Mouse (Mus musculus): Measurements from ENCODE around the gene C730034F03Rik. TPM values are rescaled to one million over a fixed set of nuclear protein-coding genes. Genes with fewer than 3 reads are reported as not detected.
"Not testable (repeated sequence)": the region's sequence is repeated elsewhere in the genome, so short reads cannot be mapped to it uniquely, and the experiment has no call there.

Gene C730034F03Rik
- total RNA-seq, 2 experiments from 2014 or later: 0.16 to 0.89 TPM

DNA sequence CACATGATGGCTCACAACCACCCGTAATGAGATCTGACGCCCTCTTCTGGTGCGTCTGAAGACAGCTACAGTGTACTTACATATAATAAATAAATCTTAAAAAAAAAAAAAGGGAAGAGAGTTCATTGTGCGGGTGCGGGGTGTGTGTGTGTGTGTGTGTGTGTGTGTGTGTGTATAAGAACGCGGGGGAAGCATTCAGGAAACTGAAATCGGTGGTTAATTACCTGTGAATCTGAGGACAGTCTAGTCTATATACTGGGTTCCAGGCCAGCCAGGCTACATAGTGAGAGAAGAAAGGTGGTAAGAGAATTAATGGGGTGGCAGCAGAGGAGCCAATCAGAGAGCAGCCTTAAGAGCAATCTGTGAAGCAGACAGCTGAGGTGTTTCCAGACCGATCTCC, 1.4 kb downstream of the C730034F03Rik start:
- DNase-seq; intact Hi-C loops (cut with DNase I; ENCODE audit: low total_unique reads): not testable (repeated sequence)

GRCm38 (mm10) chr15:89431271-89431670, 1.9 kb downstream of the C730034F03Rik start:
- intact Hi-C loops (cut with DNase I; ENCODE audit: low total_unique reads): no loop called here

DNA sequence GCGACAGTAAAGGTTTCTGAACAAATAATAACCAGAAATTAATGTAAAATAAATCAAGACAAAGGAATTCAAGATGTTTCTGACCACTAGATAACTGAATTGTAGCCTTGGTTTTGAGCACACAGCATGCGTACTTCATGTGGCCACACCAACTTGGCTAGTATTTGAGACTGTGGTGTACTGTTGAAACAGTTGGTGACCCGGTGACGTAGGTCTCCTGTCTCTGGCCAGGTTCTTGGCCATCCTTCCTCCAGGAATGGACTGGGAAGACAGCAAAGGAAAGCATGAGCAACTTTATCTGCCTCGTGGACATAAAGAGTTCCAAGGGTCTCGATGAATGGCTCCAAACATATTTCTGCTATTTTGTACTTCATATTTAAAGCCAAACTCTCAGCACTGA, 2.4 kb downstream of the C730034F03Rik start:
- no peak for DNase-seq
- intact Hi-C loops (cut with DNase I; ENCODE audit: low total_unique reads): no loop called here

More at GRCm38 (mm10) chr15:89431271-89431670, 1.9 kb downstream of the C730034F03Rik start:
- no peak for DNase-seq

GRCm38 (mm10) chr15:89432946-89433345, 3.6 kb downstream of the C730034F03Rik start:
- intact Hi-C loops (cut with DNase I; ENCODE audit: low total_unique reads): no loop called here
- no peak for DNase-seq

DNA sequence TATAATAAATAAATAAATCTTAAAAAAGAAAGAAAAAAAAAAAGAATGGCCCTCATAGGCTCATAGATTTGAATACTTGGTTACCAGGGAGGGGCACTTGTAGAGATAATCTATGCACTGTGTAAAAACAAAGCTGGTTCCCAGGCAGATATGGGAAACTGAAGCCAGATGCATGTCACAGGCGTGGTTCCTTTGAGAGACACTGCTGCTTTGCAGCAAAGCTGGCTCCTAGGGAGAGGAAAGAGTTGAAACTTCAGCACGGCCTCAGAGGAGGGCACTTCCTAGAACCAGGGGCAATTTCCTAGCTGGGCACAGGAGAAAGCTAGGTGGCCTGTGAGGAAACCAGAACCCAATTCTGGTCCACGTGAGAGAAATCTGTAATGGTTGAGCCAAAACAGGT, 4.7 kb downstream of the C730034F03Rik start:
- intact Hi-C loops (cut with DNase I; ENCODE audit: low total_unique reads): no loop called here
- no peak for DNase-seq

DNA sequence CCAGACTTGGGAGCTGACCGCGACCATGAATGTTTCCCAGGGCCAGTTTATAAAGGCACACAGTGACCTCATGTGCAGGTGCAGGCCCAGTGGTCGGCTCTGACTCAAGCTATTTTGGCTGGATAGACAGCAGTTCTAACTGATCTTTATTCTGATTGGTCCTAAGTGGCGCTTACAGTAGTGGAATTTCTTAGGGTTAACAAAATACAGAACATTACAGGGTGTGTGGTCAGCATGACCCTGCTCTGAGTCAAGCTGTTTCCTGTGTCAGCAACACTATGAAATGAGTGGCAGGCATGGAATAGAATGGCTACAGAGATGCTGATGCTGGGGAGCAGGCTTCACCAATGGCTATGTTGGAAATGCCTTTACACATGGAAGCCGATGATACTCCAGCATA, 6.5 kb downstream of the C730034F03Rik start:
- intact Hi-C loops (cut with DNase I; ENCODE audit: low total_unique reads): no loop called here
- no peak for DNase-seq

GRCm38 (mm10) chr15:89442486-89443070, 13.2 kb downstream of the C730034F03Rik start:
- DNase-seq: no peak
- intact Hi-C loops (cut with DNase I; ENCODE audit: low total_unique reads): no loop called here

DNA sequence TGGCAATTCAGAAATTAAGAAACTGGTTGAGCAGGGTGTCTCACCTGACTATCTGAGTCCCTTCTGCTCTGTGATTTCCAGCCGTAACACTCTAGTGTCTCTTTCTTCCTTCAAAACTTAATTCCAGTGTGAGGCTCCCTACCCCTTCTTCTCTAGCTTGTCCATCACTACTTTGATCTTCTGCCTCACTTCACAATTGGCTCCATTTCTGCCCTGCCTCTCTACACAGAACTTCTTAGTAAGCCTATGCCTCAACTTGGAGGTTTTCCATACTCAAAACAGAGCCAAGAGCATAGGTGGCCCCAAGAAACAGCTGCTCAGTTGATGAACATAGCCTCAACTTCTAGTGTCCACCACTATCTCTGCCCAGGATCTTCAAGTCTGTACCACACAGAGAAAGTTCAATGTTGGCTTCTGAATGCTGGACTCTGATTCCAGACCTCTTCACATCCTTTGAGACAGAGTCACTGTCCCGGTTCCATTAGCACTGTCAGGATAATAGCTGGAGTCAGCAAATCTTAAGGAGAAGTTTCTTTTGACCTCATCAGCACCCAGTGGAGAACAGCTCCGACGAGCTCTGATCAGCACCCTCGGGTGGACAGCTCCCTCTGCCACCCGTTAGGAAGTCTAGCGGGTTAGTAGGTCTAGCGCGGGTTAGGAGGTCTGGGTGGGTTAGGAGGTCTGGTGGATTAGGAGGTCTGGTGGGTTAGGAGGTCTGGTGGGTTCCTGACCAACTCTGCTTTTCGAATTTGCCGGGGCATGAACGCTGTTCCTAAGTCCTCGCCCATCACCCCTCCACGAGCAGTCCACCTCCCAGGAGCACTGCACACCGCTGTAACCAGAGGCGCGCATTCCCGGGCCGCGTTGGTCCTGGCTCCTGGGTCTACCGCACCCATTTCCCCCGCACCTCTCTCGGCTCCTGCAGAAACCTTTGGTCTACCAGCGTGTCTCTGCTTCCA, 23.8 kb downstream of the C730034F03Rik start:
- DNase-seq: peak; percentile 68
- intact Hi-C loops (cut with DNase I; ENCODE audit: low total_unique reads): no loop called here

DNA sequence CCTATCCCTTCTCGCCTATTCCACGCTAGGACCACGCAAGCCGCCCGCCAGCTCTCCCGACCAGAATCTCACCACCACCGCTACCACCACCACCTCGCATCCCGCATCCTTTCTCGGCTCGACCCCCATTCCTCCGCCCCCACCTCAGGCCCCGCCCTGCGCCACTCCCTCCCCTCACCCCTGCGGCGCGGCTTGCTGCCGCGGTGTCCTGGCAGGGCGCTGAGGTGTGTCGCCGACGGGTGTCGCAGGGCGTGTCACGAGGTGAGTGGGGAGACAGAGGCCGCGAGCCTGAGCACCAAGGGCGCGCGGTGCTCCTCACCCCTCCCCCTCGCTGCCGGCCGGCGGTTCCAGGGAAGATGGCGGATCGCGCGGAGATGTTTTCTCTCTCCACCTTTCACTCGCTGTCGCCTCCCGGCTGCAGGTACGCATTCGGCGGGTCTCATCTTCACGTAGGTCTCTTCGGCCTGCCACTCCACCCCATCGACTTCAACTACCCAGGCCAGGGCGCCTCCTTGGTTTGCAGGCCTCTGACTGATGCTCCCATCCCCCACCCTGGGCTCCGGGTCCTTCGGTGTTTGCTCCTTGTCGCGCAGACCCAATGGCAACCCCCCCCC, 24.6 kb downstream of the C730034F03Rik start, which contains the start of gene Mapk8ip2:
Gene Mapk8ip2 (plus strand): TSS at position 49 of the 614 bp plus-strand sequence.
- intact Hi-C loops (cut with DNase I; ENCODE audit: low total_unique reads): no loop called here
- DNase-seq: no peak

DNA sequence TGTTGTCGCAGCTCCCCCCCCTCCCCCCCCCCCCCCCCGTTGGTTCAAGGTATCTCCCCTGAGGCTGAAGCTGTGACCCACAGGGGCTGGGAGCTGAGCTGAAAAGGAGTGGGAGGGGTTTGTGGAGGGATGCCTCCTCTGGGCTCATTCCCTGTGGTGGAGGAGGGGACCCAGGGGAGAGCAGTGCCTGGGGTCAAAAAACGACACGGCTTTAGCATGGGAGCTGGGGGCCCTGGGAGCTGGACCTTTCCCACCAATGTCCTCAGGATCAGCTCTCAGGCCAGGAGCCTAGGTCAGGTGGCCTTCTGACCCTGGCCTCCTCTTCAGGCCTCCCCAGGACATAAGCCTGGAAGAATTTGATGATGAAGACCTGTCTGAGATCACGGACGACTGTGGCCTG, 25.5 kb downstream of the C730034F03Rik start:
- intact Hi-C loops (cut with DNase I; ENCODE audit: low total_unique reads): no loop called here
- no peak for DNase-seq

GRCm38 (mm10) chr15:89455642-89456041, 26.3 kb downstream of the C730034F03Rik start:
- intact Hi-C loops (cut with DNase I; ENCODE audit: low total_unique reads): no loop called here
- no peak for DNase-seq

DNA sequence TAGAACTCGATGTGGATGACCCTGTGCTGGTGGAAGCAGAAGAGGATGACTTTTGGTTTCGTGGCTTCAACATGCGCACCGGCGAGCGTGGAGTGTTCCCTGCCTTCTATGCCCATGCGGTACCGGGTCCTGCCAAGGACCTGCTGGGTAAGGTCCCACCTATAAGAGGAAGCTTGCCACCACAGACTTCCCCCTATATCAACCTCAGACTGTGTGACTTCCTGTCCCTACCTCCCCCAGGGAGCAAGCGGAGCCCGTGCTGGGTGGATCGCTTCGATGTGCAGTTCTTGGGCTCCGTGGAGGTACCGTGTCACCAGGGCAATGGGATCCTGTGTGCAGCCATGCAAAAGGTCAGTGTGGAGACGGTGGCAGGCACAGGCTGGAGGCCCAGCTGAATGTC, 29.6 kb downstream of the C730034F03Rik start:
- no peak for DNase-seq
- intact Hi-C loops (cut with DNase I; ENCODE audit: low total_unique reads): no loop called here

DNA sequence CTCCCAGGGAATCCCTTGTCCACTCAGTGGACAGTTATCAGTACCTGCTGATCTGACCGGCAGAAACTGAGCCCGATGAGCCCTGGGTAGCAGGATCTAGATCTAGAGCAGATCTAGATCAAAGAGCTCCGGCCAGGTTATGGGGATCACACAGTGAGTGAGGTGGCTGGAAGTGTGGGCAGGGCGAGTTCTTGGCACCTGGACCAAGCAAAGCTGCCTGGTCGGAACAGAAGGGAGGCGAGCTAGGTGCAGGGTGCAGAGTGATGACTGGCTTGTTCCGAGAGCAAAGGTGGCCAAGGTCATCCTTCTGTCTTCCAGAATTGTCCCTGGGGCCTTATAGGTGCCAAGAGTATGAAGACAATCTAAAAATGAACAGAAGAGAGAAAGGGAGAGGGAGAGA, 30.4 kb downstream of the C730034F03Rik start:
- no peak for DNase-seq
- intact Hi-C loops (cut with DNase I; ENCODE audit: low total_unique reads): no loop called here

- no peak for DNase-seq
- intact Hi-C loops (cut with DNase I; ENCODE audit: low total_unique reads): no loop called here
Measured at GRCm38 (mm10) chr15:89460298-89460697, 30.9 kb downstream of the C730034F03Rik start.

GRCm38 (mm10) chr15:89461321-89461720, 31.9 kb downstream of the C730034F03Rik start:
- intact Hi-C loops (cut with DNase I; ENCODE audit: low total_unique reads): no loop called here
- DNase-seq: no peak

DNA sequence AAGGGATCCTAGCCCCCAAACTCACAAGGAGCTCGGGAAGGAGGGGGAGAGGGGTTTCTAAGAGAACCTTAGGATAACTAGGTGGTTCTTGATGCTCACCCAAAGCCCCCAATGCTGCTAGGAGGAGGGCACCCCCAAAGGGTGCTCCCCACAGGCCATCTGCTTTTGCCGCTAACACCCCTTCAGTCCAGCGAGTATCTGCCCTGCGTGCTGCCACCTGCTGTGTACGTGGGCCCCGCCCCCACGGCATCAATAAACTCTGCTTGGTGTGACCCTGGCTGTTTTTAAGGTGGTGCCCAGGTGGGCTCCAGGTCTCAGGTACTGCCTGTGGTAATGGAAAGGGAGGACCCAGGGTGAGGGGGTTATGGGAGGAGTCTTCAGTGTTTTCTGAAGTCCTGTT, 32.8 kb downstream of the C730034F03Rik start:
- intact Hi-C loops (cut with DNase I; ENCODE audit: low total_unique reads): no loop called here
- DNase-seq: no peak

- intact Hi-C loops (cut with DNase I; ENCODE audit: low total_unique reads): no loop called here
- DNase-seq: no peak
Measured at GRCm38 (mm10) chr15:89463334-89464235, 34.2 kb downstream of the C730034F03Rik start.

DNA sequence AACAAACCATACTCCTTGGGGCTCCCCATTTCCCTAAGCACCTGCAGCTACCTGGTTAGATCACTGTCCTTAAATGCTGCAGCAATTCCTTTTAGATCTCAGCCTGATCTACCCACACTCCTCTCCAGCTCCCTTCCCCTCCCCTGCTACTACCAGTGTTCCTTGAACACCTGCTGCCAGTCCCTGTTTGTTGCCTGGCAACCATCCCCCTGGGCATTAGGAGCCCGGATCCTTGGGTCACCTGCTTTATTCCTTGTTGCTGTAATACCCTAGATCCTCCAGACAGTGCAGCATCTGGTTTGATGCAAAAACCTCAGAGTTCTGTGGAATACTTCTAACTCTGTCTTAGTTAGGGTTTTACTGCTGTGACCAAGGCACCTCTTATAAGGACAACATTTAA, 35.7 kb downstream of the C730034F03Rik start:
- intact Hi-C loops (cut with DNase I; ENCODE audit: low total_unique reads): no loop called here
- no peak for DNase-seq

- DNase-seq: no peak
- intact Hi-C loops (cut with DNase I; ENCODE audit: low total_unique reads): no loop called here
Measured at GRCm38 (mm10) chr15:89468577-89468976, 39.2 kb downstream of the C730034F03Rik start.

All from gastrocnemius, postnatal 14 days (tissue).